Mouse (Mus musculus) liver, embryonic 16.5 days (tissue): ENCODE results near the gene Gm10024. TPM values are rescaled to one million over a fixed set of nuclear protein-coding genes. Genes with fewer than 3 reads are reported as not detected.
"Not testable (repeated sequence)": the region's sequence is repeated elsewhere in the genome, so short reads cannot be mapped to it uniquely, and the experiment has no call there.

Experiments
- ATAC-seq: fragments of 200-750 bp; cut with Nextera tagmentation; 2 replicates; pipeline ENCODE4 v1.8.0; 2017; ENCODE audit warnings: low read depth, mild to moderate bottlenecking, moderate number of reproducible peaks, moderate library complexity
- H3K27ac ChIP-seq: fragments of 300-500 bp; sonication (generic); 2 replicates; pipeline ENCODE4 v1.5.1; 2014; ENCODE audit warnings: mild to moderate bottlenecking, low read length
- H3K27me3 ChIP-seq: fragments of 300-500 bp; sonication (generic); 2 replicates; pipeline ENCODE4 v1.6.1; 2014; ENCODE audit warnings: low read depth, low read length, mixed read lengths; ENCODE audit not compliant: control insufficient read depth, insufficient read depth
- H3K36me3 ChIP-seq: fragments of 300-500 bp; sonication (generic); 2 replicates; pipeline ENCODE4 v1.6.1; 2014; ENCODE audit warnings: mild to moderate bottlenecking; ENCODE audit not compliant: control insufficient read depth, insufficient read depth
- H3K4me1 ChIP-seq: fragments of 300-500 bp; sonication (generic); 2 replicates; pipeline ENCODE4 v1.6.1; 2014; ENCODE audit warnings: low read depth, low read length, mixed read lengths; ENCODE audit not compliant: control insufficient read depth
- H3K4me2 ChIP-seq: fragments of 300-500 bp; sonication (generic); 2 replicates; pipeline ENCODE4 v1.6.1; 2014; ENCODE audit warnings: low read depth, low read length, mixed read lengths
- H3K4me3 ChIP-seq: fragments of 300-500 bp; sonication (generic); 2 replicates; pipeline ENCODE4 v1.5.1; 2014; ENCODE audit warnings: low read depth, mild to moderate bottlenecking, low read length
- H3K9ac ChIP-seq: fragments of 300-500 bp; sonication (generic); 2 replicates; pipeline ENCODE4 v1.6.1; 2014; ENCODE audit warnings: low read depth, low read length
- H3K9me3 ChIP-seq: fragments of 300-500 bp; sonication (generic); replicated peaks from 2 replicates; pipeline ENCODE4 v1.6.1; 2016; ENCODE audit warnings: low read length; ENCODE audit not compliant: control insufficient read depth
- WGBS: fragments of 180-500 bp; shearing (Covaris S2); extraction: QIAGEN DNeasy Blood & Tissue Kit; methylation state at CpG from one replicate; pipeline ENCODE4 v1.1.7; 2014; ENCODE audit not compliant: insufficient replicate concordance; 5-methylcytosine and 5-hydroxymethylcytosine counted together
- polyA plus RNA-seq: library from polyadenylated mRNA; unstranded; fragments of >200 nt; fragmentation: Nextera tagmentation; extraction: Ambion mirVana; gene quantifications from 2 replicates; pipeline ENCODE4 v1.2.1, GENCODE M21; 2015

Gene Gm10024
- polyA plus RNA-seq, 1 experiment from 2014 or later, result not detected

DNA sequence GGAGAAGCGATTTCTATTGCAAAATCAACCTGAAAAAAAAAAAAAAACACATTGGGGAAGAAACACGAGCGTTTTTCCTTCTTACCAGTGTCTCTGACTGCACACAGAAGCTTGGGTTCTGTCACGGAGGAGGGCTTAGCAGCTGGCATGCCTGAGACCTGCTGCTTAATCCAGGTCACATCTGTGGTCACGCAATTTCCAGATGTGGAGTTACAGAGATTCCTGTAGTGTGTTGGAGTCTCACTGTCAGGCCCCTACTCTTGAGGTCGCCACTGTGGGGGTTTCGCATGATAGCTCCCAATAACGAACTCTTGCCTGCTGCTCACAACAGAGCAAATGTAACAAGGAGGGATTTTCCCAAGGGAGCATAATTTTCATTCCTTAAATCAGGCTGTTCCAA, 27.1 kb upstream of the Gm10024 start:
- Histone ChIP-seq H3K9me3 (no peaks in the 10 kb centered on the region), H3K27ac (no peak overlapping the region), H3K36me3 (no peaks in the 10 kb centered on the region), H3K27me3 (peaks cover 48% of the 10 kb centered on the region), H3K4me3 (no peak overlapping the region), H3K4me1 (no peaks in the 10 kb centered on the region), H3K4me2 (no peak overlapping the region), H3K9ac (no peak overlapping the region)
- 31% methylated on average over 8 of the region's 8 CpGs for WGBS
- ATAC-seq, result no peak

GRCm38 (mm10) chr10:77685895-77686664, 25.2 kb upstream of the Gm10024 start, which contains the start of gene Tspear:
Gene Tspear, plus strand, starts transcription at chr10:77686569.
- Histone ChIP-seq H3K4me3 (no peak within 1 kb of the TSS), H3K4me1 (no peaks in the 10 kb centered on the region), H3K9ac (no peak within 1 kb of the TSS), H3K27ac (no peak within 1 kb of the TSS), H3K36me3 (no peaks in the 10 kb centered on the region), H3K4me2 (no peak within 1 kb of the TSS), H3K9me3 (no peaks in the 10 kb centered on the region), H3K27me3 (peaks cover 42% of the 10 kb centered on the region)
- no peak for ATAC-seq
- WGBS, result 5% methylated on average over 22 of the region's 22 CpGs

- ATAC-seq, result no peak
- Histone ChIP-seq H3K9me3 (no peaks in the 10 kb centered on the region), H3K27ac (no peak overlapping the region), H3K4me2 (no peak overlapping the region), H3K27me3 (peaks cover 42% of the 10 kb centered on the region), H3K4me1 (no peaks in the 10 kb centered on the region), H3K36me3 (no peaks in the 10 kb centered on the region), H3K9ac (no peak overlapping the region), H3K4me3 (no peak overlapping the region)
- WGBS, result 19% methylated on average over 10 of the region's 10 CpGs
Measured at GRCm38 (mm10) chr10:77687021-77687420, 24.2 kb upstream of the Gm10024 start.

GRCm38 (mm10) chr10:77690356-77690807, 20.9 kb upstream of the Gm10024 start, which contains the start of gene Gm19402:
Gene Gm19402, minus strand, starts transcription at chr10:77690757.
- not testable (repeated sequence) for H3K4me3 ChIP-seq, H3K4me2 ChIP-seq, H3K27ac ChIP-seq, H3K9ac ChIP-seq, H3K4me1 ChIP-seq, H3K9me3 ChIP-seq, ATAC-seq, H3K36me3 ChIP-seq
- WGBS, result 61% methylated on average over 3 of the region's 3 CpGs
- H3K27me3 ChIP-seq, result peaks cover 31% of the 10 kb centered on the region

- H3K9me3 ChIP-seq, result no peaks in the 10 kb centered on the region
- 22% methylated on average over 4 of the region's 4 CpGs for WGBS
- no peak within 1 kb of the TSS for H3K4me3 ChIP-seq
- no peak within 1 kb of the TSS for H3K9ac ChIP-seq
- H3K4me1 ChIP-seq, result no peaks in the 10 kb centered on the region
- no peaks in the 10 kb centered on the region for H3K27me3 ChIP-seq
- no peaks in the 10 kb centered on the region for H3K36me3 ChIP-seq
- no peak for ATAC-seq
- no peak within 1 kb of the TSS for H3K27ac ChIP-seq
- H3K4me2 ChIP-seq, result no peak within 1 kb of the TSS
Measured at GRCm38 (mm10) chr10:77697133-77697532, 14.1 kb upstream of the Gm10024 start, which contains the start of gene Gm9508. Gene Gm9508, minus strand, starts transcription at chr10:77697233.

GRCm38 (mm10) chr10:77706326-77706725, 4.9 kb upstream of the Gm10024 start, which contains the start of gene Gm10272:
Gene Gm10272, plus strand, starts transcription at chr10:77706626.
- H3K4me2 ChIP-seq, result no peak within 1 kb of the TSS
- no peak for ATAC-seq
- H3K4me3 ChIP-seq, result no peak within 1 kb of the TSS
- H3K36me3 ChIP-seq, result no peaks in the 10 kb centered on the region
- no peak within 1 kb of the TSS for H3K27ac ChIP-seq
- no peaks in the 10 kb centered on the region for H3K27me3 ChIP-seq
- H3K4me1 ChIP-seq, result no peaks in the 10 kb centered on the region
- no peaks in the 10 kb centered on the region for H3K9me3 ChIP-seq
- WGBS, result 66% methylated on average over 1 of the region's 1 CpGs
- no peak within 1 kb of the TSS for H3K9ac ChIP-seq

GRCm38 (mm10) chr10:77709831-77710230, 1.4 kb upstream of the Gm10024 start:
- H3K9me3 ChIP-seq, result no peaks in the 10 kb centered on the region
- H3K27ac ChIP-seq, result no peak overlapping the region
- H3K9ac ChIP-seq, result no peak overlapping the region
- H3K4me3 ChIP-seq, result no peak overlapping the region
- 55% methylated on average over 3 of the region's 3 CpGs for WGBS
- H3K36me3 ChIP-seq, result no peaks in the 10 kb centered on the region
- H3K4me2 ChIP-seq, result no peak overlapping the region
- no peaks in the 10 kb centered on the region for H3K27me3 ChIP-seq
- ATAC-seq, result no peak
- no peaks in the 10 kb centered on the region for H3K4me1 ChIP-seq

DNA sequence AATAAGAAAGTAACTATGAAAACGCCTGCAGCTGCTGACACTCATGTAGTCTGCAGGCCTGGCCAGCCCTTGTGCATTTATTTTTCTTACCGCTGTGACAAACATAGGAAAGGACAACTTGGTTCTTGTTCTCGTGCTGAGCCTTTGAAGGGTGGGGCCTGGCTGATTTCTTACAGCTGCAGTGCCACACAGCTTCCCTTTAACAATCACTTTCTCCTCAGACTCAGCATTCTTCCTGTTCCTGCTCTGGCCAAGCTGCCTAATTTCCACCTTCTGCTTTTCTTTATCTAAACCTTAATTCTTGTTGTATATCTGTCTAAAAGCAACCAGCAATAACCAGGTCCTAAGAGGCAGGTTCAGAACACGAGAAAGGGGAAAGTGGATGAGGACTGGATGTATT, 2.5 kb downstream of the Gm10024 start:
- Histone ChIP-seq H3K27me3 (no peaks in the 10 kb centered on the region), H3K9ac (no peak overlapping the region), H3K4me1 (no peaks in the 10 kb centered on the region), H3K9me3 (no peaks in the 10 kb centered on the region), H3K27ac (no peak overlapping the region), H3K4me3 (no peak overlapping the region), H3K4me2 (no peak overlapping the region), H3K36me3 (no peaks in the 10 kb centered on the region)
- no peak for ATAC-seq
- 17% methylated on average over 4 of the region's 4 CpGs for WGBS

DNA sequence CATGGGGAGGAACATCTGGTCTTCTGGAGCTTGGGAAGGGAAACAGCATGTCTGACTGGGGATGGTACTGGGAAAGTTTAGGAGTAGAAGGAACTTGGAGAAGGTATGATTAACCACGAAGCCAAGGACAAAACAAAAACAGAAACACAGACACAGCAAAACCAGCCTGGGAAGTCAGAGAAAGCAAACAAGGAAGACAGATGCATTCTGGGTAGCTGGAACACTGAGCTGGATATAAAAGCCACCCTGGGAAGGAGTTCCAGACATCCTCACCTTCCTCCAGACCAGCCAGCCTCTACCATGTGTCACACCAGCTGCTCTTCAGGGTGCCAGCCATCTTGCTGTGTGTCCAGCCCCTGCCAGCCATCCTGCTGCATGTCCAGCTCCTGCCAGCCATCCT, 4.2 kb downstream of the Gm10024 start, which contains the start of gene Gm10142:
TSS of gene Gm10142 (plus strand) at position 301 of the 400 bp plus-strand sequence.
- H3K9me3 ChIP-seq, result no peaks in the 10 kb centered on the region
- no peak for ATAC-seq
- no peak within 1 kb of the TSS for H3K4me3 ChIP-seq
- no peak within 1 kb of the TSS for H3K4me2 ChIP-seq
- 50% methylated on average over 1 of the region's 1 CpGs for WGBS
- H3K27me3 ChIP-seq, result no peaks in the 10 kb centered on the region
- H3K9ac ChIP-seq, result no peak within 1 kb of the TSS
- no peaks in the 10 kb centered on the region for H3K36me3 ChIP-seq
- H3K27ac ChIP-seq, result no peak within 1 kb of the TSS
- H3K4me1 ChIP-seq, result no peaks in the 10 kb centered on the region
